Mouse (Mus musculus) adrenal gland, postnatal 4 days (tissue): ENCODE data around the gene Irs2. TPM values are rescaled to one million over a fixed set of nuclear protein-coding genes. Genes with fewer than 3 reads are reported as not detected.

Experiments used
- DNase-seq, 2 experiments: peaks; one replicate each; pipeline ENCODE4 v3.0.0; 2021 to 2022; ENCODE audit warnings: low spot score in 2 of 2, mixed read lengths in 2 of 2
- total RNA-seq, 2 experiments: library from RNA; stranded (reverse); gene quantifications; 2 replicates each; pipeline ENCODE4 v1.2.3; 2021

Irs2 gene
- total RNA-seq, 2 experiments from 2014 or later = 33.2 to 33.3 TPM

GRCm38 (mm10) chr8:11010398-11010797 lies 2.1 kb upstream of the Irs2 start:
- DNase-seq = no peak

GRCm38 (mm10) chr8:11009431-11010071 lies 1.3 kb upstream of the Irs2 start:
- DNase-seq = peak; percentile 50 to 64

- peak; percentile 84 to 92 for DNase-seq
These were observed 673 bp upstream of the Irs2 start for GRCm38 (mm10) chr8:11008842-11009420.

GRCm38 (mm10) chr8:11007581-11008378 lies 478 bp downstream of the Irs2 start:
- peak in 1 of 2 experiments; percentile 27 for DNase-seq

GRCm38 (mm10) chr8:11007001-11007580 lies 1.2 kb downstream of the Irs2 start:
- DNase-seq = peak; percentile 69

- no peak for DNase-seq
These were observed 2.0 kb downstream of the Irs2 start for GRCm38 (mm10) chr8:11006276-11006630.

GRCm38 (mm10) chr8:11005460-11006275 lies 2.6 kb downstream of the Irs2 start:
- DNase-seq = no peak

GRCm38 (mm10) chr8:11004781-11005459 lies 3.3 kb downstream of the Irs2 start:
- no peak for DNase-seq

- DNase-seq = no peak
These were observed 4.3 kb downstream of the Irs2 start for GRCm38 (mm10) chr8:11003917-11004470.

GRCm38 (mm10) chr8:11003253-11003652 lies 5.0 kb downstream of the Irs2 start:
- DNase-seq = no peak

- no peak for DNase-seq
These were observed 5.4 kb downstream of the Irs2 start for GRCm38 (mm10) chr8:11002816-11003215.

GRCm38 (mm10) chr8:11001062-11001549 lies 7.2 kb downstream of the Irs2 start:
- DNase-seq = no peak

GRCm38 (mm10) chr8:10999538-10999937 lies 8.7 kb downstream of the Irs2 start:
- DNase-seq = no peak

- DNase-seq = no peak
These were observed 12.0 kb downstream of the Irs2 start for GRCm38 (mm10) chr8:10996247-10996646.

GRCm38 (mm10) chr8:10995756-10996155 lies 12.5 kb downstream of the Irs2 start:
- no peak for DNase-seq

- no peak for DNase-seq
These were observed 13.8 kb downstream of the Irs2 start for GRCm38 (mm10) chr8:10994390-10994954.

GRCm38 (mm10) chr8:10993582-10994216 lies 14.6 kb downstream of the Irs2 start:
- DNase-seq = no peak

- no peak for DNase-seq
These were observed 16.2 kb downstream of the Irs2 start for GRCm38 (mm10) chr8:10992081-10992480.

- no peak for DNase-seq
These were observed 16.9 kb downstream of the Irs2 start for GRCm38 (mm10) chr8:10991323-10991722.
